Mouse (Mus musculus) CH12.LX (cell line): Measurements from ENCODE around the gene Agtr1a. TPM values are rescaled to one million over a fixed set of nuclear protein-coding genes. Genes with fewer than 3 reads are reported as not detected.

Experiments used
- DNase-seq: peaks from one replicate; pipeline ENCODE4 v3.0.0-alpha.2; 2013; ENCODE audit errors: extremely low read depth
- H3K27ac ChIP-seq: 2 replicates; pipeline ENCODE4 v1.5.1; 2012; ENCODE audit warnings: low read depth, mild to moderate bottlenecking, control low read depth, moderate library complexity; ENCODE audit not compliant: insufficient read depth
- H3K27me3 ChIP-seq: replicated peaks from 2 replicates; pipeline ENCODE3; 2012; ENCODE audit warnings: inconsistent platforms
- H3K36me3 ChIP-seq, 2 experiments: replicated peaks in 1 of 2; 2 replicates each; pipeline versions ENCODE3 to v1.6.1; 2012; ENCODE audit warnings: inconsistent platforms in 1 of 2, low read length in 1 of 2, mild to moderate bottlenecking in 1 of 2, mixed read lengths in 1 of 2, moderate library complexity in 1 of 2; ENCODE audit not compliant: control insufficient read depth in 1 of 2, insufficient read depth in 1 of 2
- H3K4me1 ChIP-seq, 2 experiments: 2 replicates each; pipeline ENCODE4 v1.6.1; 2012; ENCODE audit warnings: inconsistent platforms in 1 of 2, moderate library complexity in 1 of 2; ENCODE audit not compliant: insufficient read depth in 2 of 2, control insufficient read depth in 1 of 2
- H3K4me2 ChIP-seq: 2 replicates; pipeline ENCODE4 v1.6.1; 2012; ENCODE audit warnings: low read depth, mild to moderate bottlenecking, control low read depth; ENCODE audit not compliant: poor library complexity, insufficient read depth, severe bottlenecking
- H3K4me3 ChIP-seq, 3 experiments: fragments of 150-350 bp in 1 of 3; sonication (generic) in 1 of 3; replicated peaks in 1 of 3; 2 replicates each; pipeline versions ENCODE3 to v1.5.1; 2011 to 2012; ENCODE audit warnings: low read depth in 2 of 3, low read length in 2 of 3, mild to moderate bottlenecking in 2 of 3, moderate library complexity in 2 of 3, control low read depth in 1 of 3, improper control_type of control experiment in 1 of 3, inconsistent platforms in 1 of 3, mixed read lengths in 1 of 3; ENCODE audit not compliant: poor library complexity in 1 of 3
- H3K79me2 ChIP-seq: replicated peaks from 2 replicates; pipeline ENCODE4 v1.6.1; 2012; ENCODE audit warnings: mild to moderate bottlenecking, moderate library complexity; ENCODE audit not compliant: control insufficient read depth, poor library complexity, insufficient read depth, severe bottlenecking; ENCODE audit errors: extremely low read depth
- H3K9ac ChIP-seq: 2 replicates; pipeline ENCODE4 v1.6.1; 2012; ENCODE audit warnings: low read depth, mild to moderate bottlenecking, control low read depth, moderate library complexity; ENCODE audit not compliant: insufficient read depth
- H3K9me3 ChIP-seq: replicated peaks from 2 replicates; pipeline ENCODE3; 2012; ENCODE audit warnings: low read length, inconsistent platforms, mixed read lengths
- CHD1 ChIP-seq: IDR thresholded peaks from 2 replicates; pipeline ENCODE4 v1.6.1; 2012; ENCODE audit warnings: low read depth, low read length, improper control_type of control experiment, inconsistent platforms
- CTCF ChIP-seq, 2 experiments: IDR thresholded peaks in 1 of 2; conservative IDR thresholded peaks in 1 of 2; 2 replicates each; pipeline ENCODE4 v1.5.1; 2011 to 2012; ENCODE audit warnings: low read depth in 2 of 2, low read length in 2 of 2, improper control_type of control experiment in 1 of 2, inconsistent platforms in 1 of 2, mild to moderate bottlenecking in 1 of 2, moderate library complexity in 1 of 2
- EP300 ChIP-seq: IDR thresholded peaks from 2 replicates; pipeline ENCODE4 v1.6.1; 2011; ENCODE audit warnings: low read length, improper control_type of control experiment
- IRF4 ChIP-seq: IDR thresholded peaks from 2 replicates; pipeline ENCODE4 v1.6.1; 2014; ENCODE audit warnings: low read depth, mild to moderate bottlenecking, inconsistent platforms, low read length, improper control_type of control experiment
- KAT2A ChIP-seq: IDR thresholded peaks from 2 replicates; pipeline ENCODE4 v1.6.1; 2012; ENCODE audit warnings: low read length, improper control_type of control experiment, inconsistent platforms; ENCODE audit not compliant: insufficient replicate concordance
- MAFK ChIP-seq: IDR thresholded peaks from 2 replicates; pipeline ENCODE4 v1.6.1; 2011; ENCODE audit warnings: low read length, improper control_type of control experiment; ENCODE audit not compliant: insufficient replicate concordance
- MAZ ChIP-seq: IDR thresholded peaks from 2 replicates; pipeline ENCODE4 v1.6.1; 2012; ENCODE audit warnings: low read depth, mild to moderate bottlenecking, inconsistent platforms, low read length, improper control_type of control experiment, moderate library complexity
- MEF2A ChIP-seq: IDR thresholded peaks from 2 replicates; pipeline ENCODE4 v1.6.1; 2014; ENCODE audit warnings: low read depth, mild to moderate bottlenecking, inconsistent platforms, low read length, improper control_type of control experiment, borderline replicate concordance
- MXI1 ChIP-seq: IDR thresholded peaks from 2 replicates; pipeline ENCODE4 v1.6.1; 2011; ENCODE audit warnings: mild to moderate bottlenecking, low read depth, low read length, improper control_type of control experiment
- MYC ChIP-seq: IDR thresholded peaks from 2 replicates; pipeline ENCODE4 v1.6.1; 2011; ENCODE audit warnings: low read depth, mild to moderate bottlenecking, improper control_type of control experiment, low read length
- NRF1 ChIP-seq: IDR thresholded peaks from 2 replicates; pipeline ENCODE4 v1.6.1; 2014; ENCODE audit warnings: low read depth, mild to moderate bottlenecking, inconsistent platforms, low read length, improper control_type of control experiment, moderate library complexity
- PAX5 ChIP-seq: IDR thresholded peaks from 2 replicates; pipeline ENCODE4 v1.6.1; 2012; ENCODE audit warnings: low read length, inconsistent platforms, mixed read lengths
- POLR2A ChIP-seq: IDR thresholded peaks from 2 replicates; pipeline ENCODE4 v1.6.1; 2011; ENCODE audit warnings: low read depth, mild to moderate bottlenecking, improper control_type of control experiment, low read length
- POLR2AphosphoS2 ChIP-seq: IDR thresholded peaks from 2 replicates; pipeline ENCODE4 v1.6.1; 2011; ENCODE audit warnings: low read depth, low read length, improper control_type of control experiment
- RAD21 ChIP-seq: IDR thresholded peaks from 2 replicates; pipeline ENCODE4 v1.6.1; 2011; ENCODE audit warnings: low read depth, mild to moderate bottlenecking, low read length, improper control_type of control experiment, moderate library complexity
- SMC3 ChIP-seq: IDR thresholded peaks from 2 replicates; pipeline ENCODE4 v1.6.1; 2011; ENCODE audit warnings: low read depth, low read length, improper control_type of control experiment
- TBP ChIP-seq: conservative IDR thresholded peaks from 2 replicates; pipeline ENCODE4 v1.6.1; 2011; ENCODE audit warnings: low read depth, low read length, improper control_type of control experiment
- TCF12 ChIP-seq: IDR thresholded peaks from 2 replicates; pipeline ENCODE4 v1.6.1; 2014; ENCODE audit warnings: low read depth, mild to moderate bottlenecking, inconsistent platforms, low read length, improper control_type of control experiment
- USF1 ChIP-seq: IDR thresholded peaks from 2 replicates; pipeline ENCODE4 v1.6.1; 2014; ENCODE audit warnings: low read depth, mild to moderate bottlenecking, inconsistent platforms, low read length, improper control_type of control experiment
- ZNF384 ChIP-seq: IDR thresholded peaks from 2 replicates; pipeline ENCODE4 v1.6.1; 2012; ENCODE audit warnings: low read depth, low read length, improper control_type of control experiment, inconsistent platforms
- dilution Hi-C: fragments of 300-500 bp; cut with MboI; formaldehyde crosslinking; loops from 2 replicates; pipeline ENCODE4 v1.14.3; 2020; ENCODE audit warnings: low sequenced_read_pairs; ENCODE audit not compliant: extremely low pct_unique_long_range_greater_than_20kb, extremely low pct_ligation_motif_present
- in situ Hi-C: fragments of 300-500 bp; cut with MboI; formaldehyde crosslinking; loops from 3 replicates; pipeline ENCODE4 v1.14.3; 2019; ENCODE audit warnings: low sequenced_read_pairs, low pct_ligation_motif_present, low pct_unique_long_range_greater_than_20kb, mixed read lengths
- polyA plus RNA-seq: library from polyadenylated mRNA; unstranded; fragments of >175 nt; gene quantifications from 2 replicates; pipeline ENCODE4 v1.2.1, GENCODE M21; 2012; ENCODE audit warnings: low read depth; ENCODE audit not compliant: insufficient read length
- total RNA-seq, 2 experiments: library from RNA; depleted of rRNA; stranded (reverse); fragments of 300-350 nt in 1 of 2; fragments of >200 nt in 1 of 2; gene quantifications; 2 replicates each; pipeline ENCODE4 v1.2.3; 2012 to 2014

Gene Agtr1a
- total and polyA plus RNA-seq, 3 experiments = not detected

GRCm38 (mm10) chr13:30324669-30325346 lies 11.4 kb upstream of the Agtr1a start:
- no peaks in the 10 kb centered on the region for H3K27me3 ChIP-seq
- H3K9ac ChIP-seq = no peak overlapping the region
- H3K4me1 ChIP-seq = no peaks in the 10 kb centered on the region
- in situ Hi-C loops = no loop called here
- H3K79me2 ChIP-seq = no peaks in the 10 kb centered on the region
- no peak overlapping the region for H3K4me3 ChIP-seq
- H3K27ac ChIP-seq = no peak overlapping the region
- dilution Hi-C loops = no loop called here
- DNase-seq = no peak
- H3K9me3 ChIP-seq = no peaks in the 10 kb centered on the region
- H3K36me3 ChIP-seq = no peaks in the 10 kb centered on the region
- no peak overlapping the region for H3K4me2 ChIP-seq
- TF ChIP-seq POLR2AphosphoS2 (no peak), SMC3 (no peak), TCF12 (no peak), EP300 (no peak), RAD21 (no peak), ZNF384 (no peak), MXI1 (no peak)

- no peak for DNase-seq
- Histone ChIP-seq H3K9ac (no peak overlapping the region), H3K4me3 (no peak overlapping the region), H3K79me2 (no peaks in the 10 kb centered on the region), H3K4me1 (no peaks in the 10 kb centered on the region), H3K9me3 (no peaks in the 10 kb centered on the region), H3K36me3 (no peaks in the 10 kb centered on the region), H3K27ac (no peak overlapping the region), H3K4me2 (no peak overlapping the region), H3K27me3 (no peaks in the 10 kb centered on the region)
- TF ChIP-seq MYC (no peak), RAD21 (no peak), POLR2A (no peak), TCF12 (no peak), KAT2A (no peak), IRF4 (no peak), CHD1 (no peak), NRF1 (no peak), MAZ (no peak), USF1 (no peak), CTCF (conservative IDR thresholded peaks at IDR 0.05 in 1 of 2, IDR thresholded peaks at IDR 0.05 in 1 of 2; ENCODE audit: low read depth in 2 of 2, low read length in 2 of 2) (no peak), MEF2A (no peak), PAX5 (no peak), MAFK (no peak), TBP (no peak), POLR2AphosphoS2 (no peak)
- in situ Hi-C loops = no loop called here
- dilution Hi-C loops = no loop called here
These were observed 5.2 kb upstream of the Agtr1a start for GRCm38 (mm10) chr13:30331061-30331460.
